Mouse (Mus musculus): Measurements from ENCODE around the gene Olfr1055. TPM values are rescaled to one million over a fixed set of nuclear protein-coding genes. Genes with fewer than 3 reads are reported as not detected.
"Not testable (repeated sequence)": the region's sequence is repeated elsewhere in the genome, so short reads cannot be mapped to it uniquely, and the experiment has no call there.

Olfr1055 gene
- polyA plus RNA-seq (2015; fragmentation: Nextera tagmentation; extraction: Ambion mirVana): not detected in 2 replicates

DNA sequence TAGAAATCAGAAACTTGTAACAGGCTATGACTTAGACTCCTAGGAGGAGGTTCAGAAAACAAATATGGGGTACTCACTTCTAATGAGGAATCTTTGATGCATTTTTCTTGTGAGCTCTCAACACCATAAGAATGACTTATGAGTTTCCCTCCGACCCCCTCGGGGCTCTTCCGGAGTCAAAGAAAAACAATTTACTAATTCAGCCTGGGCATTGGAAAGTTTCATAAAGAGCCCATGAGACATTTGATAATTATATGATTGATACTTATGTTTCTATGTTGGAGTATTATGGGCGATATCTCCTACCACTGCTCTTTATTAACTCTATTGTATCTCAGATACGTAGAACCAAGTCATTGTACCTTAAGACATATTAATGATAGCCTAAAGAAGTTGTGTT lies at the start of gene Olfr1055:
TSS of gene Olfr1055 (minus strand) at position 101 of the 400 bp plus-strand sequence.
- WGBS: 94% methylated on average over 5 of the region's 5 CpGs
- no peaks in the 10 kb centered on the region for H3K4me1 ChIP-seq
- no peak within 1 kb of the TSS for H3K27ac ChIP-seq
- H3K9ac ChIP-seq: no peak within 1 kb of the TSS
- no peak within 1 kb of the TSS for H3K4me2 ChIP-seq
- H3K27me3 ChIP-seq: no peaks in the 10 kb centered on the region
- H3K9me3 ChIP-seq (replicated peaks): no peaks in the 10 kb centered on the region
- H3K36me3 ChIP-seq (ENCODE audit: poor library complexity, severe bottlenecking): no peaks in the 10 kb centered on the region
- H3K4me3 ChIP-seq: no peak within 1 kb of the TSS
- ATAC-seq: no peak

DNA sequence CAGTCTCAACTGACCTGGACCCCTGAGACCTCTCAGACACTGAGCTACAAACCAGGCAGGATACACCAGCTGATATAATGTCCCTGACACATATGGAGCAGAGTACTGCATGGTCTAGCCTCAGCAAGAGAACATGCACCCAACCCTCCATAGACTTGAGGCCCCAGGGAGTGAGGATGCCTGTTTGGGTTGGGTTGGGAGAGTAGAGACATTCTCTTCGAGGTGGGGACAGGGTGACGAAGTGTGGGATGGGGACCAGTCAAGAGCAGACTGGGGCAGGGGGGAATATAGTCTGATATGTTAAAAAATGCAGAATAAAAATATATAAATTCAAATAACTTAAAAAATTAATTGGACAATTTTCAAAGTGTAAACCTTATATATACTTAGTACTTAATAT lies 45.0 kb upstream of the Olfr1055 start:
- no peak for ATAC-seq
- WGBS: 89% methylated on average over 2 of the region's 2 CpGs
- Histone ChIP-seq H3K36me3 (ENCODE audit: poor library complexity, severe bottlenecking) (no peaks in the 10 kb centered on the region), H3K4me3 (no peak overlapping the region), H3K9ac (no peak overlapping the region), H3K9me3 (replicated peaks) (no peaks in the 10 kb centered on the region), H3K27me3 (no peaks in the 10 kb centered on the region), H3K27ac (no peak overlapping the region), H3K4me1 (no peaks in the 10 kb centered on the region), H3K4me2 (no peak overlapping the region)

DNA sequence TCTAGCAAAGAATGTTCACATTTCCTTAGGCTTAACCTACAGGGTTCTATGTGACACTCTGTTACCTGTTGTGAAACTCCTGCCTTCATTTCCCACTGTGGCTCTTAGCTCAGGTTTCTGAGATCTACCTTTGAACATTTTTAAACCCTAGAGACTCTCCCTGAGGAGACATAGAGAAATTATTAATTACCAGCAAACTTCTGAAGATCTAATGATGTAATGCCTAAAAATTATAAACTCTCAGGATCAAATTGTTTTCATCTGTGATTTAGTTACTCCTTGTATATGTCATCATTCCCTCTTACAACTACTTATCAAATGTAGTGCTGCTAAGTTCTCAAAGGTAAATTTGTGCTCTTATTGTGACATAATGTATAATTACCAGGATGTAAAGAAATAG lies 38.4 kb upstream of the Olfr1055 start, which contains the start of gene Olfr1058:
TSS of gene Olfr1058 (minus strand) at position 101 of the 400 bp plus-strand sequence.
- H3K27me3 ChIP-seq; H3K9ac ChIP-seq; H3K36me3 ChIP-seq (ENCODE audit: poor library complexity, severe bottlenecking); ATAC-seq; H3K9me3 ChIP-seq (replicated peaks); H3K4me2 ChIP-seq; H3K4me1 ChIP-seq; H3K27ac ChIP-seq; H3K4me3 ChIP-seq: not testable (repeated sequence)

DNA sequence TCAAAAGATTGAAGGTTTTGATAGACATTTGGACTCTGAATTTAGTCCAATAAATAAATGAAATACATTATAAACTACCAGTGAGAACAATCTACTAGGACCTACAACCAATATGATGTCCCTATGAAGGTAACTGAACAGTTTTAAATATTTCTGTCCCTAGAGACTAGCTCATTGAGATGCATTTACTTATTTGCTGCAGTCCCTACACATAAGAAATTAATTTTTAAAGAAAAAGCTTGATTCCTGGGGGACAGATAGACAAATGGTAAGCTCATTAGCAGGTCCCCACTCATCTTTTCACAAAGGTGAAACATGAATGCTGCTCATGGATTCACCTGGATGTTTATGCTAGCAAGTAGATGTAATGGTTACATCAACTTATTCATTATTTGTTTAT lies 28.2 kb upstream of the Olfr1055 start, which contains the start of gene Olfr1057:
TSS of gene Olfr1057 (minus strand) at position 101 of the 400 bp plus-strand sequence.
- H3K4me2 ChIP-seq: no peak within 1 kb of the TSS
- H3K36me3 ChIP-seq (ENCODE audit: poor library complexity, severe bottlenecking): no peaks in the 10 kb centered on the region
- H3K27ac ChIP-seq: no peak within 1 kb of the TSS
- H3K4me1 ChIP-seq: no peaks in the 10 kb centered on the region
- H3K9me3 ChIP-seq (replicated peaks): no peaks in the 10 kb centered on the region
- no peaks in the 10 kb centered on the region for H3K27me3 ChIP-seq
- H3K9ac ChIP-seq: no peak within 1 kb of the TSS
- H3K4me3 ChIP-seq: no peak within 1 kb of the TSS
- ATAC-seq: no peak

DNA sequence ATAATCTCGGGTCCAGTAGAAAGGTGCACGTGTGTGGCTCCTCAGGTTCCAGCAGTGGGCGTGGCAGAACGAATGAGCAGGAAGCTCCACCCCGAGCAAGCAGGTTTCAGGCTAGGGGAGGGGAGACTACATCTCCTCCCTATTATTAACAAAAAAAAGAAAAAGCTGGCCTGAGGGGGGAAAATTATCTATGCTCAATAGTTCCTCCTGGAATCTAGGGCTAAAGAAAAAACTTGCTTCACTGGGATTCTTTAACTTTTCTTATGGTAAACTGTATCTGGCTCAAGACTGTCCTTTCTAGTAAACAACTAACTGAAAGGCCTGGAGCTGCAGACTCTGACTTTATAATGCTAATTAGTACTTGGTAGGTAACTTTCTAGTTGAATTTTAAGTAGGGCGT lies 16.3 kb upstream of the Olfr1055 start:
- H3K9me3 ChIP-seq (replicated peaks); ATAC-seq; H3K9ac ChIP-seq; H3K36me3 ChIP-seq (ENCODE audit: poor library complexity, severe bottlenecking); H3K4me2 ChIP-seq; H3K27ac ChIP-seq; H3K4me1 ChIP-seq; H3K4me3 ChIP-seq; H3K27me3 ChIP-seq: not testable (repeated sequence)
- WGBS: no CpG with 5 or more reads among the region's 6 CpGs

- H3K4me3 ChIP-seq: no peak within 1 kb of the TSS
- no peak within 1 kb of the TSS for H3K4me2 ChIP-seq
- H3K4me1 ChIP-seq: no peaks in the 10 kb centered on the region
- no peaks in the 10 kb centered on the region for H3K36me3 ChIP-seq (ENCODE audit: poor library complexity, severe bottlenecking)
- no peak within 1 kb of the TSS for H3K27ac ChIP-seq
- no peaks in the 10 kb centered on the region for H3K27me3 ChIP-seq
- no peak within 1 kb of the TSS for H3K9ac ChIP-seq
- ATAC-seq: no peak
- H3K9me3 ChIP-seq (replicated peaks): no peaks in the 10 kb centered on the region
Measured at GRCm38 (mm10) chr2:86362369-86362768, 12.3 kb upstream of the Olfr1055 start, which contains the start of gene Olfr1056. TSS of gene Olfr1056 (minus strand) at chr2:86362469.

GRCm38 (mm10) chr2:86351751-86352150 lies 1.7 kb upstream of the Olfr1055 start:
- not testable (repeated sequence) for H3K9me3 ChIP-seq (replicated peaks); H3K4me2 ChIP-seq; ATAC-seq; H3K27me3 ChIP-seq; H3K4me1 ChIP-seq; H3K36me3 ChIP-seq (ENCODE audit: poor library complexity, severe bottlenecking); H3K27ac ChIP-seq; H3K9ac ChIP-seq; H3K4me3 ChIP-seq
- 79% methylated on average over 1 of the region's 1 CpGs for WGBS

DNA sequence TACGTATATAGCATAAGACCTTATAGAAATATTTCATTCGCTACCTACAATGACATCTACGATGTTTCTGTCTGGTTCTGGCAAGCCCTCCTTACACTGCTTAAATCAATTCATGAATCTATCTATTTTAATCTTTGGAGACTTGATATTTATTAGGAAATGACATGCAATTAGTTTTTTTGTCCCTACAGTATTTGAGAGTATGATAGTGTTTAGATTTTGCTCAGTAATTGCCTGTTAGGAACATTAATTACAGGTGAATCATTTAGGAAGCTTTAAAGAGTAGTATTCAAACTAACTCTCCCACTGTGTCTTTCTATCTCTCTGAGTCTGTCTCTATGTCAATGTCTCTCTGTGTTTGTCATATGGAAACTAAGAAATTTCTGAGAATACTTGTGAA lies 14.8 kb downstream of the Olfr1055 start, which contains the start of gene Olfr1054:
TSS of gene Olfr1054 (minus strand) at position 101 of the 400 bp plus-strand sequence.
- H3K9me3 ChIP-seq (replicated peaks): no peaks in the 10 kb centered on the region
- H3K27me3 ChIP-seq: no peaks in the 10 kb centered on the region
- H3K27ac ChIP-seq: no peak within 1 kb of the TSS
- WGBS: 91% methylated on average over 3 of the region's 3 CpGs
- no peaks in the 10 kb centered on the region for H3K4me1 ChIP-seq
- H3K4me3 ChIP-seq: no peak within 1 kb of the TSS
- no peak for ATAC-seq
- H3K9ac ChIP-seq: no peak within 1 kb of the TSS
- no peak within 1 kb of the TSS for H3K4me2 ChIP-seq
- H3K36me3 ChIP-seq (ENCODE audit: poor library complexity, severe bottlenecking): no peaks in the 10 kb centered on the region

DNA sequence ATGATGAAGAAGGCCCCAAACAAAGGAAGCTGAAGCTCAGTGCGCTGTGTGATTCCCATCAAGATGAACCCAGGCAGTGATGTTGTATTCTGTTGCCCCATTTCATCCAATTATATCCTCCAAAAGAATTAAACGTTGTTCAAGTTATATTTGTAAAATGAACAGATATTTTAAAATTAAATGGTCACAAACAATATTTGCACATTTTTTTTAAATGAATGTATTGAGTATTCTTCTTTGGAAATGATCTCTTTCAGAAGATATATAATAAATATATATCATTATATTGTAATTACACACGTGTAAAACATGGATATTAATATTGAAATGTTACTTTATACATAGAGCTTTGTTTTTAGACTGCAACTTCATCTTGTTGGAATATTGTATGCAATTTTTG lies 34.9 kb downstream of the Olfr1055 start, which contains the start of gene Olfr1053:
TSS of gene Olfr1053 (minus strand) at position 101 of the 400 bp plus-strand sequence.
- Histone ChIP-seq H3K4me3 (no peak within 1 kb of the TSS), H3K4me2 (no peak within 1 kb of the TSS), H3K36me3 (ENCODE audit: poor library complexity, severe bottlenecking) (no peaks in the 10 kb centered on the region), H3K27me3 (no peaks in the 10 kb centered on the region), H3K9me3 (replicated peaks) (no peaks in the 10 kb centered on the region), H3K4me1 (no peaks in the 10 kb centered on the region), H3K9ac (no peak within 1 kb of the TSS), H3K27ac (no peak within 1 kb of the TSS)
- 63% methylated on average over 3 of the region's 3 CpGs for WGBS
- no peak for ATAC-seq

Other genes starting within 250 kb of the Olfr1055 start
- not detected in 2 replicates for gene Olfr1039, start 214.4 kb downstream of the Olfr1055 start, polyA plus RNA-seq (2015; fragmentation: Nextera tagmentation; extraction: Ambion mirVana)
- not detected in 2 replicates for gene Olfr1040, start 203.6 kb downstream of the Olfr1055 start, polyA plus RNA-seq (2015; fragmentation: Nextera tagmentation; extraction: Ambion mirVana)
- gene Olfr1042, start 188.4 kb downstream of the Olfr1055 start, polyA plus RNA-seq (2015; fragmentation: Nextera tagmentation; extraction: Ambion mirVana): not detected in 2 replicates
- not detected in 2 replicates for gene Olfr1043, start 182.8 kb downstream of the Olfr1055 start, polyA plus RNA-seq (2015; fragmentation: Nextera tagmentation; extraction: Ambion mirVana)
- gene Olfr1044, start 172.5 kb downstream of the Olfr1055 start, polyA plus RNA-seq (2015; fragmentation: Nextera tagmentation; extraction: Ambion mirVana): not detected in 2 replicates
- gene Olfr52, start 164.6 kb downstream of the Olfr1055 start, polyA plus RNA-seq (2015; fragmentation: Nextera tagmentation; extraction: Ambion mirVana): not detected in 2 replicates
- gene Olfr1045, start 147.3 kb downstream of the Olfr1055 start, polyA plus RNA-seq (2015; fragmentation: Nextera tagmentation; extraction: Ambion mirVana): not detected in 2 replicates
- gene Olfr1046, start 131.0 kb downstream of the Olfr1055 start, polyA plus RNA-seq (2015; fragmentation: Nextera tagmentation; extraction: Ambion mirVana): not detected in 2 replicates
- gene Olfr1047, start 118.9 kb downstream of the Olfr1055 start, polyA plus RNA-seq (2015; fragmentation: Nextera tagmentation; extraction: Ambion mirVana): not detected in 2 replicates
- gene Olfr1048, start 110.0 kb downstream of the Olfr1055 start, polyA plus RNA-seq (2015; fragmentation: Nextera tagmentation; extraction: Ambion mirVana): not detected in 2 replicates
- gene Olfr1049, start 92.0 kb downstream of the Olfr1055 start, polyA plus RNA-seq (2015; fragmentation: Nextera tagmentation; extraction: Ambion mirVana): not detected in 2 replicates
- not detected in 2 replicates for gene Olfr1051, start 71.2 kb downstream of the Olfr1055 start, polyA plus RNA-seq (2015; fragmentation: Nextera tagmentation; extraction: Ambion mirVana)
- not detected in 2 replicates for gene Olfr1052, start 57.8 kb downstream of the Olfr1055 start, polyA plus RNA-seq (2015; fragmentation: Nextera tagmentation; extraction: Ambion mirVana)
- gene Olfr1053, start 35.0 kb downstream of the Olfr1055 start, polyA plus RNA-seq (2015; fragmentation: Nextera tagmentation; extraction: Ambion mirVana): not detected in 2 replicates
- not detected in 2 replicates for gene Olfr1054, start 14.9 kb downstream of the Olfr1055 start, polyA plus RNA-seq (2015; fragmentation: Nextera tagmentation; extraction: Ambion mirVana)
- not detected in 2 replicates for gene Olfr1056, start 12.2 kb upstream of the Olfr1055 start, polyA plus RNA-seq (2015; fragmentation: Nextera tagmentation; extraction: Ambion mirVana)
- not detected in 2 replicates for gene Olfr1057, start 28.1 kb upstream of the Olfr1055 start, polyA plus RNA-seq (2015; fragmentation: Nextera tagmentation; extraction: Ambion mirVana)
- gene Olfr1058, start 38.3 kb upstream of the Olfr1055 start, polyA plus RNA-seq (2015; fragmentation: Nextera tagmentation; extraction: Ambion mirVana): not detected in 2 replicates
- not detected in 2 replicates for gene Olfr1061, start 63.8 kb upstream of the Olfr1055 start, polyA plus RNA-seq (2015; fragmentation: Nextera tagmentation; extraction: Ambion mirVana)
- not detected in 2 replicates for gene Olfr1062, start 76.5 kb upstream of the Olfr1055 start, polyA plus RNA-seq (2015; fragmentation: Nextera tagmentation; extraction: Ambion mirVana)
- gene Olfr1065, start 100.3 kb upstream of the Olfr1055 start, polyA plus RNA-seq (2015; fragmentation: Nextera tagmentation; extraction: Ambion mirVana): not detected in 2 replicates
- not detected in 2 replicates for gene Olfr1066, start 106.0 kb upstream of the Olfr1055 start, polyA plus RNA-seq (2015; fragmentation: Nextera tagmentation; extraction: Ambion mirVana)
- not detected in 2 replicates for gene Olfr228, start 137.1 kb upstream of the Olfr1055 start, polyA plus RNA-seq (2015; fragmentation: Nextera tagmentation; extraction: Ambion mirVana)
- not detected in 2 replicates for gene Olfr1076, start 158.2 kb upstream of the Olfr1055 start, polyA plus RNA-seq (2015; fragmentation: Nextera tagmentation; extraction: Ambion mirVana)
- not detected in 2 replicates for gene Olfr1079, start 192.2 kb upstream of the Olfr1055 start, polyA plus RNA-seq (2015; fragmentation: Nextera tagmentation; extraction: Ambion mirVana)
- not detected in 2 replicates for gene Olfr1080, start 208.0 kb upstream of the Olfr1055 start, polyA plus RNA-seq (2015; fragmentation: Nextera tagmentation; extraction: Ambion mirVana)
- gene Olfr1082, start 248.7 kb upstream of the Olfr1055 start, polyA plus RNA-seq (2015; fragmentation: Nextera tagmentation; extraction: Ambion mirVana): not detected in 2 replicates